Mouse (Mus musculus): ENCODE data around the gene Atf7. TPM values are rescaled to one million over a fixed set of nuclear protein-coding genes. Genes with fewer than 3 reads are reported as not detected.
"Not testable (repeated sequence)": the region's sequence is repeated elsewhere in the genome, so short reads cannot be mapped to it uniquely, and the experiment has no call there.

Gene Atf7
- polyA plus RNA-seq, 1 experiment from 2014 or later: 48.7 TPM

DNA sequence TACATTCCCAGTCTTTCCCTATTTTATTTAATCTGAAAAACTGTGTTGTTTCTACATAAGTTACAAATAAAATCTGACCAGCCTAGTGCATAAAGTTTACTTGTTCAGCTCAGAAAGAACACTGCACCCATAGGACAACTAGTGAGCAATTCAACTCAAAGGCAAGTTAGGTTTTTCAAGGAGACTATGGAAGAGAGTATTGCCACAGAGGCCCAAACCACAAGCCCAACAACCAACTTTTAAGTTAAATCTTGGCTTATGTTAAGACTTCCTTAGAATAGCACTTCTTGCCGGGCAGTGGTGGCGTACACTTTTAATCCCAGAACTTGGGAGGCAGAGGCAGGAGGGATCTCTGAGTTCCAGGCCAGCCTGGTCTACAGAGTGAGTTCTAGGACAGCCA lies 9.1 kb downstream of the Atf7 start:
- no peak overlapping the region for H3K4me3 ChIP-seq
- no peak overlapping the region for H3K9ac ChIP-seq
- H3K36me3 ChIP-seq: peaks cover 8% of the 10 kb centered on the region; the same call in 1 of the 2 replicates
- H3K27me3 ChIP-seq: no peaks in the 10 kb centered on the region
- no peaks in the 10 kb centered on the region for H3K9me3 ChIP-seq
- WGBS: 92% methylated on average over 2 of the region's 2 CpGs
- H3K4me1 ChIP-seq: peaks cover 6% of the 10 kb centered on the region; the same call in 1 of the 2 replicates
- ATAC-seq (ENCODE audit: insufficient number of reproducible peaks, low FRiP score, low TSS enrichment, low read depth): no peak
- H3K4me2 ChIP-seq: no peak overlapping the region
- H3K27ac ChIP-seq: no peak overlapping the region

- H3K27me3 ChIP-seq: no peaks in the 10 kb centered on the region
- H3K27ac ChIP-seq: no peak overlapping the region
- H3K9ac ChIP-seq: no peak overlapping the region
- H3K4me2 ChIP-seq: no peak overlapping the region
- no peaks in the 10 kb centered on the region for H3K36me3 ChIP-seq
- no peak overlapping the region for H3K4me3 ChIP-seq
- H3K4me1 ChIP-seq: peaks cover 3% of the 10 kb centered on the region; the same call in 1 of the 2 replicates
- no peaks in the 10 kb centered on the region for H3K9me3 ChIP-seq
- ATAC-seq (ENCODE audit: insufficient number of reproducible peaks, low FRiP score, low TSS enrichment, low read depth): no peak
Measured at GRCm38 (mm10) chr15:102614224-102614623, 11.0 kb downstream of the Atf7 start.

DNA sequence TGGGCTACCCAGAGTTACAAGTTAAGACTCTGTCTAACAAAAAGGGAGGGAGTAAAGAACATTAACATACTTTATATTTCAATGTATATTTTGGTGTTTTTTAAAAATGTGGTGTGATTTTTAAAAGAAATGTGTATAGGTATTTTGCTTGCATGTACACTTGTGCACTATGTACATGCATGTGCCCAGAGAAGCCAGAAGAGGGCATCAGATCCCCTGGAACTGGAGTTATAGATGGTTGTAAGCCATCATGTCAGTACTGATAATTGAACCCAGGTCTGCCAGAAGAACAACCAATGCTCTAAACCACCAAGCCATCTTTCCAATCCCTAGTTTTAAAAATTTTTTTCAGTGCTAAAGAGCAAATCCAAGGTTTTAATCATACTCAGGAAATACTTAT lies 12.3 kb downstream of the Atf7 start:
- Histone ChIP-seq H3K9ac (no peak overlapping the region), H3K9me3 (no peaks in the 10 kb centered on the region), H3K4me2 (no peak overlapping the region), H3K27ac (no peak overlapping the region), H3K36me3 (no peaks in the 10 kb centered on the region), H3K27me3 (no peaks in the 10 kb centered on the region), H3K4me1 (peaks cover 3% of the 10 kb centered on the region; the same call in 1 of the 2 replicates), H3K4me3 (no peak overlapping the region)
- ATAC-seq (ENCODE audit: insufficient number of reproducible peaks, low FRiP score, low TSS enrichment, low read depth): no peak

- not testable (repeated sequence) for ATAC-seq (ENCODE audit: insufficient number of reproducible peaks, low FRiP score, low TSS enrichment, low read depth); H3K9ac ChIP-seq; H3K36me3 ChIP-seq; H3K4me3 ChIP-seq; H3K27ac ChIP-seq; H3K4me1 ChIP-seq; H3K27me3 ChIP-seq; H3K9me3 ChIP-seq; H3K4me2 ChIP-seq
- 83% methylated on average over 1 of the region's 1 CpGs for WGBS
Measured at GRCm38 (mm10) chr15:102608586-102608985, 16.7 kb downstream of the Atf7 start.

DNA sequence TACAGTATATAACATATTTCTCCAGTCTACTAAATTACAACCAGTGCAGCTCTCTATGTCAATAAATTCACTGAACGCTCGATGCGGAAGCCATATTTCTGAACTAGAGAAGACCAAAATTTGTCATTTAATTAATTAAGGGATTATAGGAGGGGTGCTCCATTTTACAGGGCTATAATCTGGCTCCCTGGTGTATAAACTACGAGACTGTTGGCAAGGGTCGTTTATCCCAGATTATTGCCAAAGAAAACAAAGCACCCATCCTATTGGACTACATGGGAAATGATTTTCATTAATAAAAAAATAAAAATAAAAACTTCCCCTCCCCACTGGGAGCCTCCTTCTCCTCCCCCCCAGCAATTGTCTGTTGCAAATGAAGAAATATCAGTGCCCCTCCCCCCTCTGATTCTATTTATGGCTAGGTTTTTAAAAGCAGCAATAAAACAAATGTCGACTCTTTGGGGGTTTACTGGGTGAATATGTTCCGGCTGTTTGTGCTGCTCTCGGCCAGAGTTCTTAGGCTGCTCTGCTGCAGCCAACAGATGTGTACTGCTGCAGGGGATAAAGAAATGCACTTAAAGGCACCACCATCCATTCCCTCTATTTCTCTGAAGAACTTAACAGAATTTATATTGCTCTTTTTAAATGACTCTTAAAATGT lies 31.1 kb downstream of the Atf7 start:
- H3K9ac ChIP-seq: no peak overlapping the region
- H3K4me2 ChIP-seq: peak overlapping the region; percentile 37

DNA sequence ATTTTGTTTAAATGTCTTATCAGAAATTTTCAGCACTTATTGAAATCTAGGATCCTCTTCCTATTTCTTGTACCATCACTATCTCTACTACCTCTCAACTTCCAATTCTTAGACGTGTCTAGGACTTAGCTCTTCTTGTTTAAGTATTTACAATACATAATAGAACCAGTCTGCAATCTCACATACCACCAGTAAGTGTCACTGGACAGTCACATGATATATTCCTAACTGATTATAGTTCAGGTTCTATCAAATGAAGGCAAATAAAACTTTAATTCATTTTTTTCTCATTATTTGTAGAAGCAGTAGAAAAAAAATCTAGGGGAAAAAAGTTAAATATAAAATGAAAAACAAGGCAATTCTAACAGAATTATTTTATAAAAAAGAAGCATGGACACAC lies 32.6 kb downstream of the Atf7 start:
- Histone ChIP-seq H3K4me1 (peaks cover 21% of the 10 kb centered on the region), H3K9me3 (no peaks in the 10 kb centered on the region), H3K9ac (no peak overlapping the region), H3K4me3 (no peak overlapping the region), H3K27me3 (no peaks in the 10 kb centered on the region), H3K27ac (no peak overlapping the region), H3K36me3 (peaks cover 5% of the 10 kb centered on the region), H3K4me2 (no peak overlapping the region)
- 44% methylated on average over 1 of the region's 1 CpGs for WGBS
- ATAC-seq (ENCODE audit: insufficient number of reproducible peaks, low FRiP score, low TSS enrichment, low read depth): no peak

More for the DNA sequence above, 31.1 kb downstream of the Atf7 start:
- Histone ChIP-seq H3K4me3 (0 out of 2 replicates have a peak overlapping the region, but pooled peaks have one; percentile 1), H3K4me1 (peaks cover 21% of the 10 kb centered on the region), H3K9me3 (no peaks in the 10 kb centered on the region), H3K27ac (peak overlapping the region; percentile 33), H3K36me3 (peaks cover 5% of the 10 kb centered on the region), H3K27me3 (no peaks in the 10 kb centered on the region)
- 9% methylated on average over 8 of the region's 8 CpGs for WGBS
- no peak for ATAC-seq (ENCODE audit: insufficient number of reproducible peaks, low FRiP score, low TSS enrichment, low read depth)

DNA sequence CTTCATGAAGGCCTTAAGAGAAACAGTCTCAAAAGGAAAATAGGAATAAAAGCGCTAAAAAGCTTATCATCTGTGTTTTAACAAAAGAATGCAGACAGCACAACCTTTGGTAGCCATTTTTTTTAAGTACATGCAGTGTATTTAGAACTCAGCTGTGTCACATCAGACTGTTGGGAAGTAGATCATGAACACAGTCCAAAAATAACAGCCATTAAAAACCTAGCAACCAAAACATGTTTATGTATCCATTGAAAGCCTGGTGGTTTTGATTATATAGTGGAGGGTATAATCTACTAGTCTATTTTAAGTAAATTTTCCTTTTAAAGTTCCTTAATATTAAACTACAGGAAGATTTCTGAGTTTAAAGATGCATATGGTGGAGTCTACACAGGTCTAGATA lies 34.7 kb downstream of the Atf7 start:
- Histone ChIP-seq H3K4me2 (no peak overlapping the region), H3K9me3 (no peaks in the 10 kb centered on the region), H3K4me1 (peaks cover 20% of the 10 kb centered on the region), H3K4me3 (no peak overlapping the region), H3K27me3 (no peaks in the 10 kb centered on the region), H3K9ac (no peak overlapping the region), H3K27ac (no peak overlapping the region), H3K36me3 (peaks cover 5% of the 10 kb centered on the region)
- no peak for ATAC-seq (ENCODE audit: insufficient number of reproducible peaks, low FRiP score, low TSS enrichment, low read depth)
- 86% methylated on average over 1 of the region's 1 CpGs for WGBS

GRCm38 (mm10) chr15:102589826-102590225 lies 35.4 kb downstream of the Atf7 start:
- H3K36me3 ChIP-seq: peaks cover 5% of the 10 kb centered on the region
- WGBS: 94% methylated on average over 8 of the region's 8 CpGs

DNA sequence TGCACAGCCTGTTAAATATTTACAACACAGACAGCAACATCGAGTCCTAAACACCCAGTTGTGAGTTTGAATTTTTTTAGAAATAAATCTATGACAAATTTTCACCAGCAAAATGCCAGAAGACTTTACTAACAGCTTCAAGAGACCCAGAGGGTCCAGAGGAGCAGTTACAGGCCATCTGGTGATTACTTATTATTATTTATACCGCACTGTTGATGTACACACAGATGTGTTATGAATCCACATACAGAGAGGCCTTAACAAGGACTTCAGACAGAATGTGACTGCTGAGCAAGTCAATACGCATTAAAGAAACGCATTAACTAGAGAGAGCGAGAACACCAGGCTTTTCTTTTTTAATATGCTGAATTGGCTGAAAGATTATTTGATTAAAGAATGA lies 39.8 kb downstream of the Atf7 start:
- H3K27me3 ChIP-seq: no peaks in the 10 kb centered on the region
- 68% methylated on average over 5 of the region's 5 CpGs for WGBS
- H3K9ac ChIP-seq: no peak overlapping the region
- no peak overlapping the region for H3K4me2 ChIP-seq
- no peaks in the 10 kb centered on the region for H3K4me1 ChIP-seq
- ATAC-seq (ENCODE audit: insufficient number of reproducible peaks, low FRiP score, low TSS enrichment, low read depth): no peak
- H3K9me3 ChIP-seq: no peaks in the 10 kb centered on the region
- no peak overlapping the region for H3K27ac ChIP-seq
- peaks cover 5% of the 10 kb centered on the region for H3K36me3 ChIP-seq
- H3K4me3 ChIP-seq: no peak overlapping the region

More at GRCm38 (mm10) chr15:102589826-102590225, 35.4 kb downstream of the Atf7 start:
- H3K4me1 ChIP-seq: peaks cover 18% of the 10 kb centered on the region
- H3K27ac ChIP-seq: no peak overlapping the region
- H3K4me3 ChIP-seq: no peak overlapping the region
- no peak overlapping the region for H3K4me2 ChIP-seq
- no peaks in the 10 kb centered on the region for H3K9me3 ChIP-seq
- no peak for ATAC-seq (ENCODE audit: insufficient number of reproducible peaks, low FRiP score, low TSS enrichment, low read depth)
- no peaks in the 10 kb centered on the region for H3K27me3 ChIP-seq
- no peak overlapping the region for H3K9ac ChIP-seq

DNA sequence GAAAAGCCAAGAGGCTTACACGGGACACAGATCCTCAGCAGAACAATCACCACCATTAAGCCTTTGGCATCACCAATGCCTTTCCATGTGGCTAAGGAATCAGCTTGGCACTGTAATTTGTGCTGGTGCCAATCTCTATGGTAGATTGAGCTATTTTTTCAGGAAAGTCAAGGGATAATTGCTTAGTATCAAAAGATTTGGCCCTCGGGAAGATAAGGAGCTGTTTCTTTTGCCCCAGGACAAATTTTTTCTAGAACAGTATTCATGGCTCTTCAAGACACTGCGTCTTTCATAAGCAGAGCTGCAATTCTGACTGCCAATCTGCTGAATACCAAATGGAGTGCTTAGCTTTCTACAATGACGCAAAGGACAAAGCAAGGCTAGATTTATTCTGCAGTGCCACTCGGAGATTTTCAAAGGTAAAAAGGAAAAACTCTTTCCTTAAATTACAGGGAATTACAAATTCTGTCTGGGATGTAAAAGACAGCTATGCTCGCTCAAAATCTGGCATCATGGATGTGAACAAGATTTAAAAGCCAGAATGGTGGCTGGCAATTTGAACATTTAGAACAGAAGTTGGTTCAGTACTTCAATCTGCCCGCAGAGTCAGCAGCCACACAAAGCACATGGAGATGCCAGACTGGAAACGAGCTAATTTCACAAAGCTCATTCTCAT lies 41.4 kb downstream of the Atf7 start:
- 66% methylated on average over 8 of the region's 8 CpGs for WGBS
- H3K27ac ChIP-seq: no peak overlapping the region
- ATAC-seq (ENCODE audit: insufficient number of reproducible peaks, low FRiP score, low TSS enrichment, low read depth): no peak

GRCm38 (mm10) chr15:102581205-102581604 lies 44.1 kb downstream of the Atf7 start:
- whole genome bisulfite sequencing: 78% methylated on average over 1 of the region's 1 CpGs
- no peaks in the 10 kb centered on the region for H3K27me3 ChIP-seq
- H3K4me1 ChIP-seq: no peaks in the 10 kb centered on the region
- no peak overlapping the region for H3K4me2 ChIP-seq
- no peaks in the 10 kb centered on the region for H3K9me3 ChIP-seq
- H3K9ac ChIP-seq: no peak overlapping the region
- no peak for ATAC-seq (ENCODE audit: insufficient number of reproducible peaks, low FRiP score, low TSS enrichment, low read depth)
- no peak overlapping the region for H3K4me3 ChIP-seq
- H3K27ac ChIP-seq: no peak overlapping the region
- peaks cover 3% of the 10 kb centered on the region; the same call in 1 of the 2 replicates for H3K36me3 ChIP-seq

More for the DNA sequence above, 41.4 kb downstream of the Atf7 start:
- no peaks in the 10 kb centered on the region for H3K27me3 ChIP-seq
- no peaks in the 10 kb centered on the region; the same call in 1 of the 2 replicates for H3K36me3 ChIP-seq
- no peak overlapping the region for H3K4me2 ChIP-seq
- no peak overlapping the region for H3K9ac ChIP-seq
- no peak overlapping the region for H3K4me3 ChIP-seq
- no peaks in the 10 kb centered on the region for H3K9me3 ChIP-seq
- no peaks in the 10 kb centered on the region for H3K4me1 ChIP-seq

- H3K9ac ChIP-seq: no peak overlapping the region
- H3K27ac ChIP-seq: no peak overlapping the region
- H3K4me3 ChIP-seq: no peak overlapping the region
- no peak overlapping the region for H3K4me2 ChIP-seq
- ATAC-seq (ENCODE audit: insufficient number of reproducible peaks, low FRiP score, low TSS enrichment, low read depth): no peak
- 91% methylated on average over 2 of the region's 2 CpGs for WGBS
- H3K27me3 ChIP-seq: no peaks in the 10 kb centered on the region
- no peaks in the 10 kb centered on the region for H3K9me3 ChIP-seq
- no peaks in the 10 kb centered on the region for H3K4me1 ChIP-seq
- peaks cover 3% of the 10 kb centered on the region; the same call in 1 of the 2 replicates for H3K36me3 ChIP-seq
Measured at GRCm38 (mm10) chr15:102578351-102578750, 46.9 kb downstream of the Atf7 start.
